Mouse (Mus musculus) C2C12 (cell line): ENCODE data around the gene Tmem60. TPM values are rescaled to one million over a fixed set of nuclear protein-coding genes. Genes with fewer than 3 reads are reported as not detected.

Experiments used
- H3K27me3 ChIP-seq: one replicate; pipeline ENCODE4 v1.6.1; 2011; ENCODE audit not compliant: control insufficient read depth, insufficient read depth, insufficient read length
- H3K36me3 ChIP-seq: one replicate; pipeline ENCODE4 v1.6.1; 2011; ENCODE audit not compliant: control insufficient read depth, insufficient read depth
- H3K4me3 ChIP-seq: one replicate; pipeline ENCODE4 v1.5.1; 2011; ENCODE audit warnings: mild to moderate bottlenecking, control low read depth; ENCODE audit not compliant: poor library complexity, insufficient read depth, severe bottlenecking
- H3K79me2 ChIP-seq: one replicate; pipeline ENCODE4 v1.6.1; 2011; ENCODE audit not compliant: control insufficient read depth, insufficient read depth
- H3K79me3 ChIP-seq: one replicate; pipeline ENCODE4 v1.6.1; 2011; ENCODE audit warnings: low read depth, control low read depth
- H3ac ChIP-seq: one replicate; pipeline ENCODE3; 2011; ENCODE audit warnings: low read depth; ENCODE audit not compliant: control insufficient read depth, insufficient read length
- CEBPB ChIP-seq: IDR thresholded peaks from one replicate; pipeline ENCODE4 v1.6.1; 2011; ENCODE audit warnings: low read depth, mild to moderate bottlenecking, control low read depth, moderate library complexity
- CTCF ChIP-seq: IDR thresholded peaks from one replicate; pipeline ENCODE4 v1.5.1; 2011; ENCODE audit not compliant: control insufficient read depth, insufficient read depth, insufficient read length
- FOSL1 ChIP-seq: IDR thresholded peaks from one replicate; pipeline ENCODE4 v1.8.0; 2011; ENCODE audit warnings: mild to moderate bottlenecking, low read length; ENCODE audit not compliant: poor library complexity, insufficient read depth, severe bottlenecking
- MAX ChIP-seq: IDR thresholded peaks from one replicate; pipeline ENCODE4 v1.6.1; 2011; ENCODE audit warnings: mild to moderate bottlenecking, control low read depth
- MYOD1 ChIP-seq: IDR thresholded peaks from one replicate; pipeline ENCODE4 v1.6.1; 2011; ENCODE audit warnings: low read depth; ENCODE audit not compliant: control insufficient read depth, insufficient read length
- MYOG ChIP-seq: IDR thresholded peaks from one replicate; pipeline ENCODE4 v1.6.1; 2011; ENCODE audit not compliant: control insufficient read depth, insufficient read length; ENCODE audit errors: extremely low read depth
- USF1 ChIP-seq: IDR thresholded peaks from one replicate; pipeline ENCODE4 v1.6.1; 2011; ENCODE audit warnings: low read depth, mild to moderate bottlenecking, control low read depth, moderate library complexity
- polyA plus RNA-seq: library from polyadenylated mRNA; unstranded; fragments of >200 nt; fragmentation: generic; extraction: Trizol; gene quantifications from one replicate; pipeline ENCODE4 v1.2.1, GENCODE M21; 2012; ENCODE audit warnings: missing spikeins

Gene Tmem60
- polyA plus RNA-seq, 1 experiment, result 11.7 TPM

- no peak for TF ChIP-seq FOSL1
- TF ChIP-seq MYOG, result no peak
- TF ChIP-seq CEBPB, result no peak
- TF ChIP-seq CTCF, result no peak
- no peak for TF ChIP-seq MAX
- TF ChIP-seq MYOD1, result no peak
- TF ChIP-seq USF1, result no peak
- no peaks in the 10 kb centered on the region for H3K27me3 ChIP-seq
- H3K79me3 ChIP-seq, result no peaks in the 10 kb centered on the region
- H3ac ChIP-seq, result no peak overlapping the region
- peaks cover under 1% of the 10 kb centered on the region for H3K79me2 ChIP-seq
- H3K4me3 ChIP-seq, result no peak overlapping the region
- peaks cover 24% of the 10 kb centered on the region for H3K36me3 ChIP-seq
Observed at GRCm38 (mm10) chr5:20904647-20905046, 22.7 kb downstream of the Tmem60 start.

- Histone ChIP-seq H3K36me3 (peaks cover 24% of the 10 kb centered on the region), H3K27me3 (no peaks in the 10 kb centered on the region), H3K79me2 (peaks cover 7% of the 10 kb centered on the region), H3ac (no peak overlapping the region), H3K4me3 (no peak overlapping the region), H3K79me3 (no peaks in the 10 kb centered on the region)
- TF ChIP-seq MYOD1, result no peak
- TF ChIP-seq MYOG, result no peak
- no peak for TF ChIP-seq USF1
- TF ChIP-seq CTCF, result no peak
- TF ChIP-seq FOSL1, result no peak
- no peak for TF ChIP-seq MAX
- no peak for TF ChIP-seq CEBPB
Observed at GRCm38 (mm10) chr5:20905437-20905836, 23.4 kb downstream of the Tmem60 start.

- TF ChIP-seq CTCF, result no peak
- no peak for TF ChIP-seq MYOG
- TF ChIP-seq USF1, result no peak
- peaks cover 2% of the 10 kb centered on the region for H3K79me3 ChIP-seq
- H3K4me3 ChIP-seq, result no peak overlapping the region
- no peak overlapping the region for H3ac ChIP-seq
- peaks cover 20% of the 10 kb centered on the region for H3K36me3 ChIP-seq
- no peaks in the 10 kb centered on the region for H3K27me3 ChIP-seq
- peaks cover 7% of the 10 kb centered on the region for H3K79me2 ChIP-seq
Observed at GRCm38 (mm10) chr5:20906191-20906590, 24.2 kb downstream of the Tmem60 start.

GRCm38 (mm10) chr5:20911741-20912140, 29.8 kb downstream of the Tmem60 start:
- H3K27me3 ChIP-seq, result no peaks in the 10 kb centered on the region
- H3K4me3 ChIP-seq, result no peak overlapping the region
- no peak for TF ChIP-seq MYOD1
- no peak for TF ChIP-seq FOSL1
- TF ChIP-seq CEBPB, result no peak
- TF ChIP-seq USF1, result no peak
- no peak for TF ChIP-seq MYOG
- TF ChIP-seq MAX, result no peak
- no peak for TF ChIP-seq CTCF
- peaks cover 5% of the 10 kb centered on the region for H3K36me3 ChIP-seq
- H3ac ChIP-seq, result no peak overlapping the region
- peaks cover 22% of the 10 kb centered on the region for H3K79me2 ChIP-seq
- H3K79me3 ChIP-seq, result peaks cover 2% of the 10 kb centered on the region

- TF ChIP-seq MYOG, result no peak
- TF ChIP-seq CTCF, result peak; percentile 45
- no peak for TF ChIP-seq MAX
- peak; percentile 35 for TF ChIP-seq CEBPB
- TF ChIP-seq USF1, result no peak
- TF ChIP-seq MYOD1, result no peak
- TF ChIP-seq FOSL1, result no peak
- H3K27me3 ChIP-seq, result no peaks in the 10 kb centered on the region
- H3ac ChIP-seq, result no peak overlapping the region
- no peak overlapping the region for H3K4me3 ChIP-seq
- no peaks in the 10 kb centered on the region for H3K36me3 ChIP-seq
- peaks cover 28% of the 10 kb centered on the region for H3K79me2 ChIP-seq
- H3K79me3 ChIP-seq, result peaks cover 2% of the 10 kb centered on the region
Observed at GRCm38 (mm10) chr5:20913372-20914275, 31.6 kb downstream of the Tmem60 start.

GRCm38 (mm10) chr5:20918967-20919366, 37.0 kb downstream of the Tmem60 start:
- H3K79me3 ChIP-seq, result peaks cover 7% of the 10 kb centered on the region
- no peak overlapping the region for H3K4me3 ChIP-seq
- TF ChIP-seq MYOD1, result no peak
- TF ChIP-seq USF1, result no peak
- no peak for TF ChIP-seq MAX
- H3K36me3 ChIP-seq, result peaks cover 7% of the 10 kb centered on the region
- H3ac ChIP-seq, result no peak overlapping the region
- H3K79me2 ChIP-seq, result peaks cover 34% of the 10 kb centered on the region
- no peaks in the 10 kb centered on the region for H3K27me3 ChIP-seq
